Mouse (Mus musculus): ENCODE measurements around the gene Ercc6.

DNA sequence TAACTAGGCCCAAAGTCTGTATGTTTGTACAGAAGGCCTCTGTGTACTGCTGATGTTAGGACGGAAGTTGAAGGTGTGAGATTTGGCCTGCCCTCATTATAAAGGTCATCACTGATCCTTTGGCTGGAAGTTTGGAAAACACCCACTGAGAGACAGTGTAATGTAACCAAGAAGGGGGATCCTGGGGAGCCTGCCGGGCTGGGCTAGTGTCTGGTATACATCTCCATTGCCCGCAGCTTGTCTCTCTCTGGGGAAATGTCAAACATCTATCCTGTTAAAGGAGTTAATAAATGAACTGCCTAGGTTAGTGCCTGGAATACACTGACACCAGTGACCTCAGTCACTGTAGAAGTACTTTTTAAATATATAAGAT is 19.8 kb downstream of the Ercc6 start:
- TF ChIP-seq CTCF (conservative IDR thresholded peaks at IDR 0.05; ENCODE audit: insufficient read depth, insufficient read length, low read depth, low read length) (no peak), POLR2A (IDR thresholded peaks at IDR 0.05; ENCODE audit: low read depth, low read length) (no peak)

Measured in kidney, adult 2 months (tissue).